Mouse (Mus musculus): ENCODE results near the gene Uqcrc2. TPM values are rescaled to one million over a fixed set of nuclear protein-coding genes. Genes with fewer than 3 reads are reported as not detected.

The Uqcrc2 gene
- polyA plus RNA-seq (2015; fragmentation: Nextera tagmentation; extraction: Ambion mirVana): 401 and 425 TPM in 2 replicates

DNA sequence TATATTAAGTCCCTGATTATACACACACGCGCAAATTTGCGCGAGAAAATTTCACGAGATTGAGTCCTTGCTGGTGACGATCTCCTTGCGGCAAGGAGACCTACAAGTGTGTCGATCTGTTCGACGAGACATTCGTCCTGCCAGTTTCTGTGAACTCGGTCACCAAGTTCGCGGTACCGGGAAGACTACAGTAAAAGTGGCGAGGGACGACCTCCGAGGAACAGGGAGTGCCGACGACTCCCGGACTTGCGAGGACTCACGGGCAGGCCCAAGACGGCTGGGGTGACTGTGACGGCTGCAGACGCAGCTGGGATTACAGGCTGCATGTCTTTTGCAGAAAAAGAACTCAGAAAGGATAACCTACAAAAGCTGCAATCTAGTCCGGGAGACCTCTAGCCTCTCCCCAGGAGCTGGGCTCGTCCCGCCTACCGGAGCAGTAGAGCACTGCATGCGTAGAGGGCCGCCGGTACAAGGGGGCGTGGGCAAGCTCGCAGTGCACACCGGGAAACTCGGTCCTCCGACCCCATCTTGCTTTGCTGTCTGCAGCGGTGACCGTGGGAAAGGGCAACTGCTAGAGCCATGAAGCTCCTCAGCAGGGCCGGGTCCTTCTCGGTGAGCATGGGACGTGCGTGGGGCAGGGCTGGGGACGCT, at the start of gene Uqcrc2:
Gene Uqcrc2, plus strand, starts transcription at position 466 of the 651 bp plus-strand sequence.
- under 1% methylated on average over 45 of the region's 45 CpGs for WGBS
- H3K36me3 ChIP-seq: peaks cover 23% of the 10 kb centered on the region
- peak within 1 kb of the TSS; percentile 99 for H3K4me3 ChIP-seq
- ATAC-seq (ENCODE audit: extremely low read depth, insufficient number of reproducible peaks, low FRiP score, low TSS enrichment): peak; percentile 95
- H3K27me3 ChIP-seq (replicated peaks): no peaks in the 10 kb centered on the region
- no peaks in the 10 kb centered on the region for H3K9me3 ChIP-seq
- peaks cover 27% of the 10 kb centered on the region for H3K4me1 ChIP-seq
- peak within 1 kb of the TSS; percentile 72 for H3K4me2 ChIP-seq
- peak within 1 kb of the TSS; percentile 99 for H3K27ac ChIP-seq (replicated peaks)
- peak within 1 kb of the TSS; percentile 99 for H3K9ac ChIP-seq

GRCm38 (mm10) chr7:120597203-120597743, 37.7 kb upstream of the Uqcrc2 start:
- no peak overlapping the region for H3K27ac ChIP-seq (replicated peaks)
- 82% methylated on average over 4 of the region's 4 CpGs for WGBS

GRCm38 (mm10) chr7:120597744-120598243, 37.2 kb upstream of the Uqcrc2 start:
- Histone ChIP-seq H3K36me3 (no peaks in the 10 kb centered on the region), H3K4me3 (peak overlapping the region; percentile 56), H3K9me3 (no peaks in the 10 kb centered on the region), H3K27me3 (replicated peaks) (peaks cover 27% of the 10 kb centered on the region), H3K9ac (peak overlapping the region; percentile 75), H3K27ac (replicated peaks) (no peak overlapping the region), H3K4me1 (no peaks in the 10 kb centered on the region), H3K4me2 (peak overlapping the region; percentile 77)
- ATAC-seq (ENCODE audit: extremely low read depth, insufficient number of reproducible peaks, low FRiP score, low TSS enrichment): no peak
- WGBS: 8% methylated on average over 41 of the region's 41 CpGs

More at GRCm38 (mm10) chr7:120597203-120597743, 37.7 kb upstream of the Uqcrc2 start:
- peak overlapping the region; percentile 56 for H3K4me3 ChIP-seq
- H3K9me3 ChIP-seq: no peaks in the 10 kb centered on the region
- H3K4me1 ChIP-seq: no peaks in the 10 kb centered on the region
- H3K36me3 ChIP-seq: no peaks in the 10 kb centered on the region
- peak overlapping the region; percentile 75 for H3K9ac ChIP-seq
- H3K27me3 ChIP-seq (replicated peaks): peaks cover 27% of the 10 kb centered on the region
- peak overlapping the region; percentile 77 for H3K4me2 ChIP-seq
- ATAC-seq (ENCODE audit: extremely low read depth, insufficient number of reproducible peaks, low FRiP score, low TSS enrichment): no peak

GRCm38 (mm10) chr7:120598355-120598754, 36.6 kb upstream of the Uqcrc2 start:
- ATAC-seq (ENCODE audit: extremely low read depth, insufficient number of reproducible peaks, low FRiP score, low TSS enrichment): no peak
- Histone ChIP-seq H3K9ac (no peak overlapping the region), H3K4me3 (peak overlapping the region; percentile 56; the same call in 1 of the 2 replicates), H3K27me3 (replicated peaks) (peaks cover 27% of the 10 kb centered on the region), H3K36me3 (no peaks in the 10 kb centered on the region), H3K4me1 (no peaks in the 10 kb centered on the region), H3K9me3 (no peaks in the 10 kb centered on the region), H3K4me2 (peak overlapping the region; percentile 77), H3K27ac (replicated peaks) (no peak overlapping the region)
- 78% methylated on average over 7 of the region's 7 CpGs for WGBS

GRCm38 (mm10) chr7:120620075-120620771, 14.8 kb upstream of the Uqcrc2 start:
- 74% methylated on average over 8 of the region's 8 CpGs for WGBS
- H3K27ac ChIP-seq (replicated peaks): no peak overlapping the region
- no peak for ATAC-seq (ENCODE audit: extremely low read depth, insufficient number of reproducible peaks, low FRiP score, low TSS enrichment)
- H3K9ac ChIP-seq: no peak overlapping the region
- H3K36me3 ChIP-seq: no peaks in the 10 kb centered on the region
- H3K27me3 ChIP-seq (replicated peaks): 0 out of 2 replicates have a peak, but pooled peaks cover 4% of the 10 kb centered on the region
- no peak overlapping the region for H3K4me2 ChIP-seq
- H3K9me3 ChIP-seq: no peaks in the 10 kb centered on the region
- H3K4me3 ChIP-seq: no peak overlapping the region
- H3K4me1 ChIP-seq: no peaks in the 10 kb centered on the region

GRCm38 (mm10) chr7:120620841-120621240, 14.1 kb upstream of the Uqcrc2 start:
- 79% methylated on average over 9 of the region's 9 CpGs for WGBS

DNA sequence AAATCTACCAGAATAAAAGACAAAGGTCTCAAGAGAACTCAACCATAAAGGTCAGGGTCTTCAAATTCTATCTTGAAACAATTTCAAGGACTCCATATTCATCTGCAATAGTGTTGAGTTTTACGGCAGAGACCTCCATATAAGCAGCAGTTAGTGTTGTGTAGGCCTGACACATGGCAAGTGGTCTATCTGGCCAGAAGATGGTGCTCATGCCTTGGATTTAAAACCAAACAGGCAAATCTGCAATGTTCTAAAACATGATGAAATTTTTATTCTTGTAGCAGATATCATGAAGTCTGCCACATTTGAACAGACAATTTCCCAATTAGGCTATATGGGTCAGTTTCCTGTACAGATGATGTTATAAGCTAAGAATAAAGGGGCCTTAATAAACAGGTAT, 2.5 kb upstream of the Uqcrc2 start:
- Histone ChIP-seq H3K4me3 (no peak overlapping the region), H3K4me2 (no peak overlapping the region), H3K4me1 (peaks cover 23% of the 10 kb centered on the region), H3K27ac (replicated peaks) (no peak overlapping the region), H3K9me3 (no peaks in the 10 kb centered on the region), H3K27me3 (replicated peaks) (no peaks in the 10 kb centered on the region), H3K36me3 (peaks cover 2% of the 10 kb centered on the region), H3K9ac (no peak overlapping the region)
- no peak for ATAC-seq (ENCODE audit: extremely low read depth, insufficient number of reproducible peaks, low FRiP score, low TSS enrichment)
- 54% methylated on average over 1 of the region's 1 CpGs for WGBS

More at GRCm38 (mm10) chr7:120620841-120621240, 14.1 kb upstream of the Uqcrc2 start:
- no peak overlapping the region for H3K9ac ChIP-seq
- no peak for ATAC-seq (ENCODE audit: extremely low read depth, insufficient number of reproducible peaks, low FRiP score, low TSS enrichment)
- H3K9me3 ChIP-seq: no peaks in the 10 kb centered on the region
- no peaks in the 10 kb centered on the region for H3K36me3 ChIP-seq
- H3K4me1 ChIP-seq: no peaks in the 10 kb centered on the region
- H3K4me3 ChIP-seq: no peak overlapping the region
- H3K4me2 ChIP-seq: no peak overlapping the region
- 0 out of 2 replicates have a peak, but pooled peaks cover 3% of the 10 kb centered on the region for H3K27me3 ChIP-seq (replicated peaks)
- no peak overlapping the region for H3K27ac ChIP-seq (replicated peaks)

DNA sequence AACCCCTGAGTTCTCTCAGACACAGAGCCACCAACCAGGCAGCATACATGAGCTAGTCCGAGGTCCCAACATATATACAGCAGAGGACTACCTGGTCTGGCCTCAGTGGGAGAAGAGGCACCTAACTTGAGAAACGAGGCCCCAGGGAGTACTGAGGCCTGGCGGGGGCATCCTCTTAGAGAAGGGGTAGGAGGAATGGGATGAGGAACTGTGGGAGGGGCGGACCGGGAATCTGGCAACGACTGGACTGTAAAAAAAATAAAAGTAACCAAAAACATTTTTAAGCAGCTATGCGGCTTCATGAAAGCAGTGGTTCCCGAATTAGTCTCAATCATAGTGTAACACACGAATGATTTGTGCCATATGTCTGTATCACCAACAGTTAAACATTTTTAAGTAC, 675 bp upstream of the Uqcrc2 start:
- Histone ChIP-seq H3K9me3 (no peaks in the 10 kb centered on the region), H3K27me3 (replicated peaks) (no peaks in the 10 kb centered on the region), H3K36me3 (peaks cover 18% of the 10 kb centered on the region), H3K4me2 (peak overlapping the region; percentile 72), H3K4me1 (peaks cover 27% of the 10 kb centered on the region), H3K27ac (replicated peaks) (peak overlapping the region; percentile 99), H3K4me3 (peak overlapping the region; percentile 99), H3K9ac (peak overlapping the region; percentile 99)
- ATAC-seq (ENCODE audit: extremely low read depth, insufficient number of reproducible peaks, low FRiP score, low TSS enrichment): no peak
- WGBS: 7% methylated on average over 9 of the region's 9 CpGs

DNA sequence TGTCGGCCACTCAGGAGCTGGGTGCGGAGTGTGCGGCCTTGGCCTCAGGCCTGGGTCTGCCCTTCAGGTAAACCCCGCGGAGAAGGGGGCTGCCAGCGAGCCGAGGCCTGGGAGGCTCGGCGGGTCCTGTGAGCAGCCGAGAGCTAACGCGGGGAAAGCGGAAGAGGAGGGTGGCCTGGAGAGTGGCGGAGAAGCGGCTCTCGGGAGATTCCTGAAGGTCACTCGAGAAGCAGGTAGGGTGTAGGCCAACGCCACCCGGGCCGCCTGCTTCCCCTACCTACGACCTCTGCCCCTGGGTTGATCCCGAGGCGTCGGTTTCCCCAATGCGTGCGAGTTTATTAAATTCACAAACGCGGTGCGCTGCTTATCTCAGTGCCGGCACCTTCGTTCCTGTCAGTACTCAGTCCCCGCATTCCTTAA, 396 bp downstream of the Uqcrc2 start:
- peak overlapping the region; percentile 72 for H3K4me2 ChIP-seq

DNA sequence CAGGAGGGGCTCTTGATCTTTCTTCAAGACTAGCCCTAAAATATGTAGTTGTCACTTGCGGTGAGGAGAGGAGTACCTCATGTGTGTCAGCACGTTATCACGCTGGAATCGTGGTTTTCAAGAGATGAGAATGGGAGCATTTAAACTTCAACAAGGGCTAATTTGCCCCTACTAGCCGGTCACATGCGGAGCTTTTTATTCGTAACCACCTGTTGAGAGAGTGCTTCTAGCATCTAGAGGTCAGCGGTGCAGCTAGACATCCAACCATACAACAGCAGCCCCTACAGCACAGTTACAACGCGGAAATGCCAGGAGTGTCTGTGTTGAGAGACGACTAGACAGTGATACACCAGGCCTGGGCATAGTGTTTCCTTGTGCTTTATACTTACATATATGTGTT, 845 bp downstream of the Uqcrc2 start:
- peak overlapping the region; percentile 99 for H3K4me3 ChIP-seq
- peak overlapping the region; percentile 99 for H3K27ac ChIP-seq (replicated peaks)
- no peaks in the 10 kb centered on the region for H3K27me3 ChIP-seq (replicated peaks)
- WGBS: 1% methylated on average over 11 of the region's 11 CpGs
- H3K36me3 ChIP-seq: peaks cover 33% of the 10 kb centered on the region
- peak overlapping the region; percentile 99 for H3K9ac ChIP-seq
- H3K9me3 ChIP-seq: no peaks in the 10 kb centered on the region
- peaks cover 27% of the 10 kb centered on the region for H3K4me1 ChIP-seq
- peak overlapping the region; percentile 72 for H3K4me2 ChIP-seq
- no peak for ATAC-seq (ENCODE audit: extremely low read depth, insufficient number of reproducible peaks, low FRiP score, low TSS enrichment)

More for the DNA sequence above, 396 bp downstream of the Uqcrc2 start:
- no peak for ATAC-seq (ENCODE audit: extremely low read depth, insufficient number of reproducible peaks, low FRiP score, low TSS enrichment)
- WGBS: 0% methylated on average over 32 of the region's 32 CpGs
- Histone ChIP-seq H3K27ac (replicated peaks) (peak overlapping the region; percentile 99), H3K4me1 (peaks cover 27% of the 10 kb centered on the region), H3K9me3 (no peaks in the 10 kb centered on the region), H3K4me3 (peak overlapping the region; percentile 99), H3K27me3 (replicated peaks) (no peaks in the 10 kb centered on the region), H3K9ac (peak overlapping the region; percentile 99), H3K36me3 (peaks cover 29% of the 10 kb centered on the region)

DNA sequence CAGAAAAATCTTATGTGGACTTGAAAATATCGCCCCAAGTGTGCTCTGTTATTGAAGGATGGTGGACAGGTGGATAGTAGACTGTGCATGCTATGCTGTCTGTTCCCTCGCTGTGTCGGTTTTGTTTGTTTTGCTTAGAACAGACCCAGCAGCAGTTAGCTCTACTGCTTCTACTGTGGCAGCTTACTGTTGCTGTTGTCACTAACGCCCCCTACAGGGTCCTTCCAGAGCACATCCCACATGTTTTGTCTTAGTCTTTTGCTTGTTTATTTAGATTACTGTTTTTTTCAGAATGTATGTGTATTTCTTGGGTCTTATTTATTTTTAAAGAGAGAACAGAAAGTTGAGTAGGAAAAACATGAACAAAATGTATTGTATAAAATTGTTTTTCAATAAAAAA, 8.2 kb downstream of the Uqcrc2 start:
- Histone ChIP-seq H3K4me2 (no peak overlapping the region), H3K27ac (replicated peaks) (no peak overlapping the region), H3K9me3 (no peaks in the 10 kb centered on the region), H3K27me3 (replicated peaks) (no peaks in the 10 kb centered on the region), H3K9ac (no peak overlapping the region), H3K4me1 (peaks cover 2% of the 10 kb centered on the region; the same call in 1 of the 2 replicates), H3K36me3 (peaks cover 90% of the 10 kb centered on the region), H3K4me3 (no peak overlapping the region)
- ATAC-seq (ENCODE audit: extremely low read depth, insufficient number of reproducible peaks, low FRiP score, low TSS enrichment): no peak
- 56% methylated on average over 4 of the region's 4 CpGs for WGBS

Measured in heart, embryonic 13.5 days (tissue).